Mouse (Mus musculus) kidney, postnatal 36 days (tissue): ENCODE data around the gene Ccdc9.

Experiments
- DNase-seq, 2 experiments: peaks; one replicate each; pipeline ENCODE4 v3.0.0; 2021 to 2022; ENCODE audit warnings: mixed read lengths in 2 of 2

Ccdc9 gene

GRCm38 (mm10) chr7:16286026-16286961, at the start of gene Ccdc9:
TSS of gene Ccdc9 (minus strand) at chr7:16286795.
- peak; percentile 100 for DNase-seq

DNA sequence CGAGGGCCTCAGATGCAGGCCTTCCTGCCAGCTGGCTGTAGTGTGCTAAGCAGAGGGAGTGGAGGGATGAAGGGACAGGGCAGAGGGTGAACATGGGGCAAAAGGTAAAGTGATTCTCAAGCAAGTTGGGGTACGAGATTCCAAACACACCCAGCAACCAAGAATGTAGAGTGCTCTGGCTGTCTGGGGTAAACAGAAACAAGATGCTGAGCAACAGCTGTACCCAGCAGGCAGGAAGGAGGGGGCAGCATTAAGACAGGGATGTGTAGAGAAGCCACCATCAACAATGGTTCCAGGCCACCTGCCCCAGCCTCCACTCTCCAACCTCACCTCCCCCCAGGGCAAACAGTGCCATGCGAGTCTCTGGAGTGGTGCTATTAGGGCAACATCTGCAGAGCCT, 42.6 kb upstream of the Ccdc9 start:
- no peak for DNase-seq

GRCm38 (mm10) chr7:16326607-16326971, 40.0 kb upstream of the Ccdc9 start:
- no peak for DNase-seq

GRCm38 (mm10) chr7:16325920-16326606, 39.5 kb upstream of the Ccdc9 start:
- peak; percentile 76 to 79 for DNase-seq

DNA sequence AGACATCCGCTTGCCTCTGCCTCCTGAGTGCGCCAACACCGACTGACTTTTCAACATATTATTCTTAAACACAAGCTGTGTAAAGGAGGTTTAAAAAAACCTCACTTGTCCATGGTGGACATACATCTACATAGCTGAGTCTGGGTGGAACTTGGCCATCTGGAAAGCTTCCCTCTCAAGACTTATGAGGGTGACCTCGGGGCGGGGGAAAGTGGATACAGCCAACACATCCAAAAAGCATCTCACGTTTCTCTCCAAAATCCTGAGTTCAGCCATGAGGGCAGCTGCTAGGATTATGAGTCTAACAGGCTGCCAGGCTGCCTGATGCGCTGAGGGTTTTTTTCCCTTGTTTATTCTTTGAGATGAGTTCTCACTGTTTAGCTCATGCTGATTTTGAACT, 38.1 kb upstream of the Ccdc9 start:
- no peak for DNase-seq

- DNase-seq = no peak
Observed at GRCm38 (mm10) chr7:16320479-16320878, 33.9 kb upstream of the Ccdc9 start.

- no peak for DNase-seq
Observed at GRCm38 (mm10) chr7:16319216-16319615, 32.6 kb upstream of the Ccdc9 start.

- DNase-seq = no peak
Observed at GRCm38 (mm10) chr7:16317094-16317493, 30.5 kb upstream of the Ccdc9 start.

GRCm38 (mm10) chr7:16315222-16315759, 28.7 kb upstream of the Ccdc9 start:
- peak; percentile 50 to 55 for DNase-seq

GRCm38 (mm10) chr7:16314221-16314775, 27.7 kb upstream of the Ccdc9 start:
- DNase-seq = no peak

DNA sequence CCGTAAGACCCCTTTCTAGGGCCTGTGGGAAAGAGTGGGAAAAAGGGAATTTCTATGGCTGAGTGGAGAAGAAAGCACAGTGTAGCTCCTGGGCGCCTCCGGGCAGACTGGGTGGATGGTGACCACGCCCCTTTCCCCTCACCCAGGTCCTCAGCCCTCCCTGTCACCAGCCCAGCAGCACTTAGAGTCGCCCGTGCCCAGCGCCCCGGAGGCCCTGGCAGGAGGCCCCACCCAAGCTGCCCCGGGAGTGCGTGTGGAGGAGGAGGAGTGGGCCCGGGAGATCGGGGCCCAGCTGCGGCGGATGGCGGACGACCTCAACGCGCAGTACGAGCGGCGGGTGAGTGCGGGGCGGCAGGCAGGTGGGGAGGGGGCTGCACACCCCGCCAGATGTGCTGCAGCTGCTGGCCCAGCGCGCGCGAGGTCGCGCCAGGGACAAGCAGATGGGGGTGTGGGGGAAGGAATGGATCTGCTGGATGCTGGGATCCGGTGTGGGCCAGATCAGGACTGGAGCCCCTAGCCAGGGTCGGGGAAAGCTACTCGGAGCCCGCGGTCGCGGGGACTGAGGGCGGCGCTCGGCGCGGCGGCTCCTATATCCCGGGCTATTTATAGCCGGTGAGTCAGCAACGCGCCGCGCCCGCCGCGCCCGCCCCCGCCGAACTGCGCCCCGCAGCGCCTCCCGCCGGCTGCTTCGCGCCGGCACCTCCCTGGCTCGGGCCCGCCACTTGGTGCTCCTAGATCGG, 27.1 kb upstream of the Ccdc9 start:
- DNase-seq = peak; percentile 74 to 86

DNA sequence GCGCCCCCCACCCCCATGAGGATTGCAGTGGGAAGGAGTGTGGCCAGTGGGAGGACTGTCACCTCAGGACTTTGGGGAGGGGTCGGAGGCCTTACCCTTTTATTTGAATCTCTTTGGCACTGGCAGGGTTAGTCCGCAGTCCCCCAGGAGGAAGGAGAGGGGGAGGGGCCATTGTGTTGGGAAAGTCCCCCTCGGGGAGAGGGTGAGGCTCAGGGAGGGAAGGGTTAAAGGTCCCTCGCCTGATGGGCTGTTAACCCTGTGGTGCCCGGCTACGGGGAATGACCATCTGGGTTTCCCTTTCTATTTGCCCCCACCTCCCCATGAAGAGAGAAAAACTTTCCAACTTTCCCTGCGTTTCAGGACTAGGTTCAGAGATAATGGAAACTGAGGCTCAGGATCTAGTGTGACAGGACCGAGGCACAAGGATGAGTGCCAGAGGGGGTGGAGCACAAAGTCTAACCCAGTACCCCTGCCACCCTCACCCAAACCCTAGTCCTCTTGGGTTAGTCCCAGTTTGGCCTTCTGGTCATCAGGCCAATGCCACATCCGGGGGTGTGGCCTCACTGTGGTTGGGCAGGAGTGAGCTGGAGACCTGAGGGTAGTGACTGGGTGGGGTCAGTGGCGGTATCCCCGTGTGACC, 26.2 kb upstream of the Ccdc9 start:
- peak; percentile 71 to 78 for DNase-seq

DNA sequence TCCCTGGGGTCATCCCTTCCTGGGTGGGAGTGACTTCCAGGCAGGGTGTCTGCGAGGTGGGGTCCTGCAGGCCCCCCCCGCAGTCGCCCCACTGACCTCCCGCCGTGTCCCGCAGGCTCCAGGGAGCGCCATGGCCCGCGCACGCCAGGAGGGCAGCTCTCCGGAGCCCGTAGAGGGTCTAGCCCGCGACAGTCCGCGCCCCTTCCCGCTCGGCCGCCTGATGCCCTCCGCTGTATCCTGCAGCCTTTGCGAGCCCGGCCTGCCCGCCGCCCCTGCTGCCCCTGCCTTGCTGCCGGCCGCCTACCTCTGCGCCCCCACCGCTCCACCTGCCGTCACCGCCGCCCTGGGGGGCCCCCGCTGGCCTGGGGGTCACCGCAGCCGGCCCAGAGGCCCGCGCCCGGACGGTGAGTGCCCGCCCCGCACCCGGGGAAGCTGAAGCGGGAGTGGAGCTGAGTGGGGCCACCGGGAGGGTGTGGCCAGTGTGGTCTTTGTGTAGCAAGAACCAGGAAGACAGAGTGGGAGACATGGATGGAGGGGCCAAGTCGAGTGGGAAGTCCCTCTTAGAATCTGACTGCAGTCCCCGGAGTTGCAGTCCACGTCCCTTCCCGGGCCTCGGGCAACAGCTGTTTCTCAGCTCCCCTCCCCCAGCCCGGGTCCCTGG, 25.5 kb upstream of the Ccdc9 start:
- DNase-seq = peak; percentile 30 to 47

- DNase-seq = peak in 1 of 2 experiments; percentile 38
Observed at GRCm38 (mm10) chr7:16311453-16312004, 24.9 kb upstream of the Ccdc9 start.

DNA sequence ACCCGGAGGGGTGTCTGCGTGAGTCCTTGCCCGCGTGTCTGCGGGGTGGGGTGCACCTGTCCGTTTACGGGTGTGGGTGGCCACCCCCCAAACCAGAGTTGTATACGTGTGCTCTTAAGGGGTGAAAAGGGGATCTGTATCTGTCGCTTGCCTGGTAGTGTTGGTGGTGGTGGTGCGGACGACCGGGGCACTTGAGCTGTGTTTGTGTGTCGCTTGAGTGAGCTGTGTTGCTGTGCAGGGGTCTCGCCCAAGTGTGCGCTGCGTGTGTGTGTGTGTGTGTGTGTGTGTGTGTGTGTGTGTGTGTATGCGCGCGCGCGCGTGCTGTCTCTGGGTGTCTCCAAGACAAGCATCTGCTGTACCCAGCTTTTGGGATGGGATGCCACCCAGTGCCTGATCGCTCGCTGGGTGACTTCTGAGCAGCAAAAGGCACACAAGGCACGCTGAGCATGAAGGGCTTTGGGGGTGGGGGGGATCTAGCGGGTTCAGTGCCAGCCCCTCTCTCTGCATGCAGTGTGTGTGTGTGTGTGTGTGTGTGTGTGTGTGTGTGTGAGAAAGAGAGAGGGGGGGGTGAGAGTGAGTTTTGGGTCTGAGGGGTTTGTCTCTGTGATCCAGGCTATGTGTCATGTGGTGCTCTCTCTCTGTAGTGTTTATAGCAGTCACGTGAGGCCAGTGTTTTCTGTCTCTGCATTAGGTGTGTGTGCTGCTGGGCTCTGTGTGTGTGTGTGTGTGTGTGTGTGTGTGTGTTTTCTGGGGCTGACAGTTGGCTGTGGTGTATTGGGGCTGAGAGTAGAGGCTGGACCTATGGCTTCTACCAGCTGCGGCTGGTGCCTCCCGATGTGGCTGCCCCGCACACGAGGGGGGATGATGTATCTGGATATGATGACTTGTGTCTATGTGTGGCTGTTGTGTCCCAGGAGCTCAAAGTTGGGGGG, 24.2 kb upstream of the Ccdc9 start:
- DNase-seq = peak; percentile 21 to 45

GRCm38 (mm10) chr7:16310020-16310520, 23.5 kb upstream of the Ccdc9 start:
- peak; percentile 81 to 94 for DNase-seq

GRCm38 (mm10) chr7:16309318-16310019, 22.9 kb upstream of the Ccdc9 start:
- peak; percentile 87 to 96 for DNase-seq

DNA sequence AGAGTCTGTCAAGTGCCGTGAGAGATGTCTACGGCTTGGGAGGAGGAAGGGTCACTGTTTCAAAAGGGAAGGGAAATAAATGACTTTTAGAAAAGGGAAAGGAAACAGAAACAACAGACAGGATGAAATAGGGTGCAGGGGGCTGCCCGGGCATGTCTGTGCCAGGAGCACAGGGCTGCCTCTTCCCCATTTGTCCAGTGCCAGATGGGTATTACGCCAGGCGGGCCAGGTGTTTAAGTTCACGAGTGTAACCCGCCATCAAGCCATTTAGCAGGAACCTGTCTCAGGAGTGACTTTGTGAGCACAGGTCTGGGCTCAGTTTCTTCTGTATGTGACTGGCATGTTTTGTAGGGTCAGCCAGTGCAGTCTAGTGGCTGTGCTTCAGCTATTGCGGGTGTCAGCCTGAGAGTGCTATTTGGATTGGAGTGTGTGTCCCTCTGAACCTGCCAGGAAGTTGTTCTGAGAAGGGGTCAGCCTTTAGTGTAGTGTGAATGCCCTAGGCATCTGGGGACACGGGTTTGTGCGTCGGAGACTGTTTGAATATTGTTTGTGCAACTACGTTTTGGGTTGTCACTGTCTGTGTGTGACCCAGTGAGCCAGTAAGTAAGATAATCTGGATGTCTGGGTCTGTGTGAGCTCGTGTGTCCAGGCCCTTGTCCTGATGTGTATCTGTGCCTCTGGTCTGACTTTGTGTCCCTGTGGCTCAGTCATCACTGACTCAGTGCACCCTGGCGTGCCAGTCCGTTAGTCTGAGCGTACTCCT, 22.1 kb upstream of the Ccdc9 start:
- peak in 1 of 2 experiments; percentile 20 for DNase-seq
